Mouse (Mus musculus): ENCODE measurements around the gene Mrpl50.
"Not testable (repeated sequence)": the region's sequence is repeated elsewhere in the genome, so short reads cannot be mapped to it uniquely, and the experiment has no call there.

Gene Mrpl50

GRCm38 (mm10) chr4:49520572-49521340 lies at the start of gene Mrpl50, which contains the start of gene Zfp189:
Gene Mrpl50, minus strand, starts transcription at chr4:49521093.
Gene Zfp189, plus strand, starts transcription at chr4:49521176.
- DNase-seq (ENCODE audit: low spot score in 2 of 2), result peak; percentile 90 to 93

GRCm38 (mm10) chr4:49567613-49568012 lies 46.7 kb upstream of the Mrpl50 start:
- peak; percentile 59 to 67 for DNase-seq (ENCODE audit: low spot score in 2 of 2)

DNA sequence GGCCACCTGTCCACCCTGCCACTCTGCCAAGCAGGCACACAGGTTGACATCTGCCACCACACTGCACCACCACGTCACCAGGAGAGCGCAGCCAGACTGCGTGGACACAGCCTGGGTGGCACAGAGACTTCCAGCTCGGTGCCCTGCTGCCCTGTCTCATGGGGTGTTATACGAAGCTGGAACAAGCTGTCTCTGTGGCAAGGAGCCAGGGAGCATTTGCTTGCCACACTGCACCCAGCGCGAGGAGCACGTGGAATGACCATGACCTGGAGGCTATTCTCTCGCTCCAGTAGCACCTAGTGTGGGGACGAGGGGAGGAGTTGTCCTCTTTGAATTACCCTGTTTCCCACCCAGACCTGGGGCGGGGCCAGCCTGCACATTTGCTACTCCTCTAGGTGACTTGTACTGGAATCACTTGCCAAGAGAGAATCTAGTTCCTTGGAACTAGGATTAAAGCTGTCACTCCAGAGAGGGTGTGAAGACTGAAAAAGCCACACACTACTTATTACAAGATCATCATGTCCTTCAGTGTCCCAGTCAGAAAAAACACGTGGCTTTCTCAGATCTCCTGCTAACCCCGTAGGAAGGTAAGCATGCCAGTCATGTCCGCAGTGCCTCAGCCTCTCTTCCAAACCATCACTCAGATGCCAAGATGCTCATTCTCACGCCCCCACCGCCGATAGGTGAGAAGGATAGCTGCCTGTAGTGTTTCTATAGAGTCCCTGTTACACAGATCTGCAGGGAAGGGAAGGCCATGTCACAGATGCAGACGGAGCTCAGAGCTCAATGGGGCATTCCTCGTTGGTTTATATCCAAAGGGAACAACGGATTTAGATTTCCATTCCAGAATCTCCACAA lies 39.3 kb upstream of the Mrpl50 start:
- no peak for DNase-seq (ENCODE audit: low spot score in 2 of 2)

DNA sequence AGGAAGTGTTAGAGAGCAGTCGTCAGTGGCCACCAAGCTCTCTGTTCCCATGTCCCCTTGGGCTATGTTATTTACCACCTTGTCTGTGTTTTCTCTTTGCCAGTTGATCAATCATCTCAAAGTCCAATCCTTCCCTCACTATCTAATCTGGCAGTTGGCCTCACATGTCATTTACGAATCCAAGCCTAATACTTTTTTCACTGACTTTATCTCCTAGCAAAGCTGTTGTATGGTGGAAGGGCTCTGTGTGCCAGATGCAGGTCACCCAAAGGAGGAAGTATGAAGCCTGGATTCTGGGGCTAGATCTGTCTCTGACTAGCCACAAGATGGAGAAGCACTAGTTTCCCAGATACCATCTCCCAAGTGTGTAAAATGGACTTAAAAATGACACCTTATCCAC lies 37.3 kb upstream of the Mrpl50 start:
- DNase-seq (ENCODE audit: low spot score in 2 of 2), result no peak

DNA sequence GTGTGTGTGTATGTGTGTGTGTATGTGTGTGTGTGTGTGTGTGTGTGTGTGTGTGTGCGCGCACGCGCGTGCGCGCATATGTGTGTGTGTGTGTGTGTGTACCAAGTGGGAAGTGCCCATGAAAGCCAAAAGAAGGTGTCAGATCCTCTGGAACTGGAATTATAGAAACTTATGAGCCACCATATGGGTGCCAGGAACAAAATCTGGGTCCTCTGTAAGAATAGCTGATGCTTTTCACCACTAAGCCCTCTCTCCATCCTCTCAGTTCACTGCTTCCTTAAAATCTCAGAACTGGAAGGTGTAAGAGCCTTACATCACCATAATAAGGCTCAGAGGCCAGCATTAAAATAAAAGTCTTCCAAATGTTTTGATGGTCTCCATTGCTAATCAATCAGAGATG lies 36.5 kb upstream of the Mrpl50 start:
- no peak for DNase-seq (ENCODE audit: low spot score in 2 of 2)

- DNase-seq (ENCODE audit: low spot score in 2 of 2), result no peak
These were observed 32.5 kb upstream of the Mrpl50 start for GRCm38 (mm10) chr4:49553380-49553779.

- no peak for DNase-seq (ENCODE audit: low spot score in 2 of 2)
These were observed 28.5 kb upstream of the Mrpl50 start, which contains the start of gene Aldob for GRCm38 (mm10) chr4:49549383-49549782. Gene Aldob, minus strand, starts transcription at chr4:49549546.

- DNase-seq (ENCODE audit: low spot score in 2 of 2), result no peak
These were observed 26.8 kb upstream of the Mrpl50 start for GRCm38 (mm10) chr4:49547544-49548219.

DNA sequence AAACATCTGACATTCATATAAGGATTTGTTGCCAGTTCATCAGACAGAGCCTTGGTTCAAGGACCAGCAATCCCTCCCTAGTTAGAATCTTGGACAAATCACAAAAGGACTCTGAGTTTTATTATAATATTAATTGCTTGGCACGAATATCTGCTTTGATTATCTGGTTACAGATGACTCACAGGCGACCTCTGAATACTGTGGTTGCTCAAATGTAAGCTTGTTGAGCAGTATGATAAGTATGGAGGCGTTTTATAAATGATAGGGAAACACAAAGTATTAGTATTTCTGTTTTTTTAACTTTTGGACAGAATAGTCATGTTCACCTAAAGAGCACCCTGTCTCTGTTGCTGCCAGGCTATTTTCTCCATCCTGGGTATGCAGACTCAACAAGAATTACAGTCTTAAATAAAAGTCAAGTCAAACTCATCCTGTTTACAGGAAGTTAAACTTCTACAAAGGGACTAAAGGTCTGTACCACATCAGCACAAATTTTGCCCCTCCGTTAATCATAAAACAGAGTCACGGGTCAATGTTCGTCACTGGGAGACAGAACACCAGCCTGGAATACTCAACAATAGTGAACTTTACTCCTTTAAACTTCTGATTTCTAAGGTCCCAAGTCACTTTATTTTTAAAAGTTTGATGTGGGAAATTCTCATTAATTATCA lies 26.1 kb upstream of the Mrpl50 start:
- no peak for DNase-seq (ENCODE audit: low spot score in 2 of 2)

- no peak for DNase-seq (ENCODE audit: low spot score in 2 of 2)
These were observed 25.1 kb upstream of the Mrpl50 start for GRCm38 (mm10) chr4:49546026-49546425.

DNA sequence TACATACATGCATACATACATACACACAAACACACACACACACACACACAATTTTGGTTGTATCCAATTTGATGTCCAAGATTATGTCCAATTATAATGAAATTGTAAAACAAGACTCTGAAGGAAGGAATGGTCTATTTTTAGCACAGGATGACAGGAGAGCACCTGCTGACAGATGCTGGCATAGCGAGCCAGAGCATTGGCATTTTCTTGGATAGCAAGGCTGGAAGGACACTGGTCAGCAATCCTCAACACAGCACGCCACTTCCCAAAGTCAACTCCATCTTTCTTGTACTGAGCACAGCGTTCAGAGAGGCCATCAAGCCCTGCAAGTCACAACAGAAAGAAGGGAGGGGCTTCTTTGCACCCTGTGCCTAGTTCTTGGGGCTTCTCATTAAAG lies 20.1 kb upstream of the Mrpl50 start:
- DNase-seq (ENCODE audit: low spot score in 2 of 2), result no peak

DNA sequence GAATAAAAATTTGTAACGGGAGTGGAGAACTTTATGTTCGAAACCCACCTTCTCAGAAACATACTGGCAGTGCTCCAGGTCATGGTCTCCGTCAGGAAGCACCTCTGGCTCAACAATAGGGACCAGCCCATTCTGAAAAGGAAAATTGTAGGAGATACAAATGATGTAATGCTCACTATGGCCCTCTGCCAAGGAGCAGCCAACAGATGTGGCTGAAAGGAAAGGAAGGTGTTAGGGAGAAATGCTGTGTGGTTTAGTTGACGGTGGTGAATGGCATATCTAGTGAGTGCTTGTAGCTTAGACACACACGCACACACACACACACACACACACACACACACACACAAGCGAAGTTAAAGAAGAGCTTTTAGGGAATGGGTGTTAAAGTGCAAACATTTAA lies 18.8 kb upstream of the Mrpl50 start:
- no peak for DNase-seq (ENCODE audit: low spot score in 2 of 2)

DNA sequence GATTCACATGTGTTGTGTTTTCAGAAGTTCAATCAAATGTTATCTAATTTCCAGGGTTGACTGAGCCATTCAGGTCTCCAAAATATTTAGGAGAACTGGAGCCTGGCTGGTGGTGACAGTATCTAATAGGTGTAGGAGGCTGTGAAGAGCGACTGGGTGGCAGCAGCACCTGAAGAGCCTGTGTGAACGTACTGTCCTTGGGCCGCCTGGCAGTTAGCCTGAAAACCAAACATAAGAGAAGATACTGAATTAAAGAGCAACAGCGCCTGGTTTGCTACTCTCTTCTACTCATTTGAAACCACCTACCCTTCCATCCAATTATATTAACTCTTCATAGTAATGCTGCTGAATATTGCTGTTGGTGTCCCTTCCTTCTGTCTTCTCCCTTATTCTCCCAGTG lies 15.8 kb upstream of the Mrpl50 start:
- no peak for DNase-seq (ENCODE audit: low spot score in 2 of 2)

- DNase-seq (ENCODE audit: low spot score in 2 of 2), result no peak
These were observed 14.9 kb upstream of the Mrpl50 start for GRCm38 (mm10) chr4:49535675-49536294.

DNA sequence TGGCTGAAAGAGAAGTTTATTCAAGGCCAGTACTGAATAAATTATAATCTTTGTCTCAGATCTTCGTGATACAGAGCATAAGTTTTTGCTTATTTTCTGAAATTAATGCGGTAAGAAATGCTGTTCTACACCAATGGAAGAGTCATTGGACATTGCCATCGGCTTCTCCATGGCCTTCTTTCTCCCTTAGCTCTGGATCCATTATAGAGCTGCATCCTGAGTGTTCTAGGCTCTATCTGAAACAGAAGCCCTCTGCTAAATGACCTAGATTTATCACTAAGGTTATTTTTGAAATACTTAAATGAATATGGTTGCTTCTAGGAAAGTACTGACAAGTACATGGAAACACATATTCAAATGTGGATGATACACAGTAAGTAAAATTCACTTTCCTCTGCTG lies 14.1 kb upstream of the Mrpl50 start:
- no peak for DNase-seq (ENCODE audit: low spot score in 2 of 2)

- no peak for DNase-seq (ENCODE audit: low spot score in 2 of 2)
These were observed 1.7 kb upstream of the Mrpl50 start for GRCm38 (mm10) chr4:49522576-49522975.

DNA sequence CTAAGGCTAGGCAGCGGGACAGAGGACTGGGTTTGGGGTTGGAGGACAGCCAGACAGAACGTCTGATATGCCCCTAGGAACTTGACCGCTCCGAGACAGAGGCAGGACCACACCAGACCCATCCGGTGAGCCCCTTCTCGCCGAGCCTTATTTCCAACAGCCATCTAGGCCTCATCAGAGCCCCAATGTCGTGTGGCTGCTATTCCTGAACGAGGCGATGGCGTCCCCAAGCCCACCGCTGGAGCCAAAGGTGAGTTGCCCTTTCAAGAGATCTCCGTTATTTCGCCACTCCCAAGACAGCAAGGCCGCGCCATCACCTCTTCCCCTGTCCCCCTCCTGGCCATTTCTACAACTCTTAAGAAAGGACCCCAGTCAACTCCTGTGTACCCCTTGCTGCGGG lies 453 bp upstream of the Mrpl50 start:
- DNase-seq (ENCODE audit: low spot score in 2 of 2), result no peak

GRCm38 (mm10) chr4:49519476-49519875 lies 1.4 kb downstream of the Mrpl50 start:
- DNase-seq (ENCODE audit: low spot score in 2 of 2), result no peak

- DNase-seq (ENCODE audit: low spot score in 2 of 2), result no peak
These were observed 6.5 kb downstream of the Mrpl50 start for GRCm38 (mm10) chr4:49514441-49514840.

DNA sequence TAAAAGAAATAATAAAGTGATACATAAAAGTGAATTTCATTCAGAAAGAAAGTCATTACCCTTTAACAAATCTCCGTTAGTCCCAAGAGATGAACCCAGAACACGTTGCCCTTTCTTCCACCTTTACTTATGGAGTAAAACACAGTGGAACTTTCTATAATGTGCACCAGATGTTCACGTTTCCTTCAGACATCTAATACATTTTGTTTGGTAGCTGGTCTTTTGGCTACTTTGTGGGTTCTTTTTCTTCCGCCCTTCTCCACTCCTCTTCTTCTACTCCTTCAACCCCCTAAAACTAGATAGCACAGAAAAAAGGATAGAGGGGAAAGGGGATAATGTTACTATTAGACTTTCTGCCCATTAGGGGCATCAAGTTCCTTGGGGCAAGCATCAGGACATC lies 8.3 kb downstream of the Mrpl50 start:
- no peak for DNase-seq (ENCODE audit: low spot score in 2 of 2)

DNA sequence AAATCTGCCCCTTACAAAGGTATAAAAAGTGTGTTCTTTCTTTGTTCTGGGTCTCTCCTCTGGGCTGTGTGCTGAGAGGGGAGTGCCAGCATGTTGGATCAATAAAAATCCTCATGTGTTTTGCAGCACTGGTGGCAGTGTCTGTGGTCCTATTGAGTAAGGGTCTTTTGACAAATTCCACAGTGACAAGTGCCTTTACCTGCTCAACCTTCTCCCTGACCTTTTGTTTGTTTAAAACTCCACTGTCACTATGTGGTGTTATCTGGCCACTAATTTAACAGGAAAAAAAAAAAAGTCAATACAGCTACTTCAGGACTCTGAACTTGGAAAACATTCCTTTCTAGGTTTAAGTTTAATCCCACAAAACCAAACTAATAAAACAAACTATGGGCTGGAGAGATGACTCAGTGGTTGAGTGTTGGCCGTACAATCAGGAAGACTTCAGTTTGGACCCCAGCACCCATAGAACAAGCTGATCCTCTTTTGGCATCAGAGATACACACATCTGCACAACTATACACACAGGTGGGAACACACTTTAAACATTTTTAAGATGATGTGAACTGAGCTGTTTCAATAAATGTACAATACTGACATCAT lies 10.6 kb downstream of the Mrpl50 start:
- not testable (repeated sequence) for DNase-seq (ENCODE audit: low spot score in 2 of 2)
